Mouse (Mus musculus): Measurements from ENCODE around the gene Ppp2r2c. TPM values are rescaled to one million over a fixed set of nuclear protein-coding genes. Genes with fewer than 3 reads are reported as not detected.

The Ppp2r2c gene
- polyA plus RNA-seq, 1 experiment, result not detected

DNA sequence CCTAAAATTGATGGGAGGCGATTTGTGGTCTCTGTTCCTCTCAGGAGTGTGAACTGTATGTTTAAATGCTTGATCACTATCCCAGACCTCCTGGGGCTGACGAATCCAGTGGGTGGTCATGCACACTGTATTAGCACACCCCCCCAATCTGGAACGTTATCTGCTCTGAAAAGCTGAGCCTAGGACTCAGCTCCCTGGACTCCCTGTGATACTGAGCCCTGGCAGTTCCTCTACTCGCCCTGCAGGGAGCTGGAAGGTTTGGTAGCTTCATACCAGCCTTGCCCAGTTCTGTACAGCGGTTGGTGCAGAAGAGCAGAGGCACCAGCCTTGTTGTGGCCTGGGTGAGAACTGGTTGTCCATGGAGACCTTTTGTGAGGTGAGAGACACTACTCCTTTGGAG lies 31.1 kb downstream of the Ppp2r2c start:
- Histone ChIP-seq H3K27ac (replicated peaks; ENCODE audit: low read depth, low read length) (no peak overlapping the region), H3K4me3 (ENCODE audit: insufficient read depth, low read depth, low read length) (no peak overlapping the region), H3K4me1 (ENCODE audit: control insufficient read depth, insufficient read depth, insufficient read length, low read length) (no peaks in the 10 kb centered on the region)

DNA sequence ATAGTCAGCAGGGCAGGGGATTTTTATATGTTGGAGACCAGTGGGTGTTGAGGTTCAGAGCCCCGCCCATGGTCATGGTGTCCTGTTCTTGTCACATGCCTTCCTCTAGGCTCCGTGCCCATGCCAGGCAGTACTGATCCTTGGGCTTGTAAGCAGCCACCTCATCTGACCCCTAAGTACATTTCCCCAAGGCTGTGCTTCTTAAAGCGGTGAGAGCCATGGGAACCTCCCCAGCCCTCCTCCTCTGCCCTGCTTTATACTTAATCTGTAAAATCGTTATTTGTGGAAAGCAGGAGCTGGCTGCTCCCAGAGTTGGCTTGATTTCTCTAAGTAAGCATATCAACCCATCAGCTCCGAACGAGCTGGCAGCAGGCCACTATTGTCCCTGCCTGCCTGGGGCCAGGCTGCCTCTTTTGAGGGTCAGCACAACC lies 31.9 kb downstream of the Ppp2r2c start:
- Histone ChIP-seq H3K27ac (replicated peaks; ENCODE audit: low read depth, low read length) (no peak overlapping the region), H3K4me3 (ENCODE audit: insufficient read depth, low read depth, low read length) (no peak overlapping the region), H3K4me1 (ENCODE audit: control insufficient read depth, insufficient read depth, insufficient read length, low read length) (no peaks in the 10 kb centered on the region)

DNA sequence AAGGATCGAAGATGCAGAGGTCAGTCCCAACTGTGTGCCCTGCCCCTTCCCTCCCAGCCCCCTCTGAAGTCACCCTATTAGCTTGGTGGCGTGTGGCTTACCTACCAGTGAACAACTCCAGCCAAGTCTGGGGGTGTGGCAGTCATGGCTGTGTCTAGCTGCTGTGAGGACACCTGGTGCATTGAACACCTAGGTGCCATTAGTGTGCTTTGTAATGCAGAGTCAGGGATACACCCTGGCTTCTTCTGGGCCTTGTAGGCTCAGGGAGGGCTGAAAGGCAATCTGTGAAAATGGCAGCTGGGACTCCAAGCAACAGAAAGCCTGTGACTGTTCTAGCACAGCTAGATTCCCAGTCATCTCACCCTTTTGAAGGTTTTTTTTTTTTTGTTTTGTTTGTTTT lies 34.5 kb downstream of the Ppp2r2c start:
- H3K4me3 ChIP-seq (ENCODE audit: insufficient read depth, low read depth, low read length), result no peak overlapping the region
- H3K27ac ChIP-seq (replicated peaks; ENCODE audit: low read depth, low read length), result no peak overlapping the region
- no peaks in the 10 kb centered on the region for H3K4me1 ChIP-seq (ENCODE audit: control insufficient read depth, insufficient read depth, insufficient read length, low read length)

DNA sequence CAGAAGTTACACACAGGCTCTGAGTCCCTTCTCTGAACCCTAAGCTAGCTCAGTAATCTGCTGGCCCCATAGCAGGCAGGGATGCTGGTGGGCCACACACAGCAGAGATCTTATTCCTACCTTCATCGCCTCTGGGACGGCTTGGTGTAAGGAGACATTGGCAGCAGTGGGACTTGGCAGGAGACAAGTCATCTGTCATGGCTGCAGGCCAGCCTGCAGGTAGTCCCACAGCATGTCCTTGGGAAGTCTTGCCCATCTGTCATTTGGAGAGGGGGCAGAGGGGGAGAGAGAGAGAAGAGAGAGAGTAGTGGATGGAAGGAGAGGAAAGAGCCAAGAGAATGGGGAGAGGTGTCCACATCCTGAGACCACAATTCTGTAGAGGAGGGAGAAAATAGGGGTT lies 35.8 kb downstream of the Ppp2r2c start:
- H3K4me3 ChIP-seq (ENCODE audit: insufficient read depth, low read depth, low read length), result no peak overlapping the region
- no peak overlapping the region for H3K27ac ChIP-seq (replicated peaks; ENCODE audit: low read depth, low read length)
- H3K4me1 ChIP-seq (ENCODE audit: control insufficient read depth, insufficient read depth, insufficient read length, low read length), result no peaks in the 10 kb centered on the region

- Histone ChIP-seq H3K4me3 (ENCODE audit: insufficient read depth, low read depth, low read length) (no peak overlapping the region), H3K27ac (replicated peaks; ENCODE audit: low read depth, low read length) (no peak overlapping the region), H3K4me1 (ENCODE audit: control insufficient read depth, insufficient read depth, insufficient read length, low read length) (no peaks in the 10 kb centered on the region)
Observed at GRCm38 (mm10) chr5:36904703-36905102, 36.4 kb downstream of the Ppp2r2c start.

GRCm38 (mm10) chr5:36905216-36905615 lies 36.9 kb downstream of the Ppp2r2c start:
- Histone ChIP-seq H3K4me3 (ENCODE audit: insufficient read depth, low read depth, low read length) (no peak overlapping the region), H3K27ac (replicated peaks; ENCODE audit: low read depth, low read length) (no peak overlapping the region), H3K4me1 (ENCODE audit: control insufficient read depth, insufficient read depth, insufficient read length, low read length) (no peaks in the 10 kb centered on the region)

DNA sequence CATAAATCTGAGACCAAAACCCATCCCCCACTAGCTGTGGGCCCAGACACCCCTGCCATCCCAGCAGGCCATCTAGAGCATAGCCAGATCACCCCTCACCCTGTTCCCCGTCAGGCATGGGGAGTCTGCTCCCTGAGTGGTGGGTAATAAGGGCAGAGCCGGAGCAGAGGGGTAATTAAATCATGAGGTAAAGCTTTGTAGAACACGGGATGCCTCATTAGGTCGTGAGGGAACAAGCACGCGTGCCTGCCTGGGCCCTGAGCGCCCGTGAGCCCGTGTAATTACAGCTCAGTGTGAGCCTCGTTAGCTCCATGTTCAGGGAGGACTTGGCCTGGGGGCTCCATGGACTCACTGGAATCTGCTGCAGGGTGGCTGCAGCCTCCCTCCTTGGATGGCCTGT lies 39.4 kb downstream of the Ppp2r2c start:
- H3K4me3 ChIP-seq (ENCODE audit: insufficient read depth, low read depth, low read length), result no peak overlapping the region
- no peaks in the 10 kb centered on the region for H3K4me1 ChIP-seq (ENCODE audit: control insufficient read depth, insufficient read depth, insufficient read length, low read length)
- no peak overlapping the region for H3K27ac ChIP-seq (replicated peaks; ENCODE audit: low read depth, low read length)

- H3K4me3 ChIP-seq (ENCODE audit: insufficient read depth, low read depth, low read length), result no peak overlapping the region
- no peaks in the 10 kb centered on the region for H3K4me1 ChIP-seq (ENCODE audit: control insufficient read depth, insufficient read depth, insufficient read length, low read length)
- H3K27ac ChIP-seq (replicated peaks; ENCODE audit: low read depth, low read length), result no peak overlapping the region
Observed at GRCm38 (mm10) chr5:36909545-36909944, 41.2 kb downstream of the Ppp2r2c start.

GRCm38 (mm10) chr5:36910980-36911379 lies 42.7 kb downstream of the Ppp2r2c start:
- Histone ChIP-seq H3K4me3 (ENCODE audit: insufficient read depth, low read depth, low read length) (no peak overlapping the region), H3K4me1 (ENCODE audit: control insufficient read depth, insufficient read depth, insufficient read length, low read length) (no peaks in the 10 kb centered on the region), H3K27ac (replicated peaks; ENCODE audit: low read depth, low read length) (no peak overlapping the region)

GRCm38 (mm10) chr5:36911759-36912352 lies 43.5 kb downstream of the Ppp2r2c start:
- Histone ChIP-seq H3K27ac (replicated peaks; ENCODE audit: low read depth, low read length) (no peak overlapping the region), H3K4me1 (ENCODE audit: control insufficient read depth, insufficient read depth, insufficient read length, low read length) (no peaks in the 10 kb centered on the region), H3K4me3 (ENCODE audit: insufficient read depth, low read depth, low read length) (no peak overlapping the region)

- no peak overlapping the region for H3K27ac ChIP-seq (replicated peaks; ENCODE audit: low read depth, low read length)
- H3K4me1 ChIP-seq (ENCODE audit: control insufficient read depth, insufficient read depth, insufficient read length, low read length), result no peaks in the 10 kb centered on the region
- no peak overlapping the region for H3K4me3 ChIP-seq (ENCODE audit: insufficient read depth, low read depth, low read length)
Observed at GRCm38 (mm10) chr5:36912602-36913310, 44.4 kb downstream of the Ppp2r2c start.

DNA sequence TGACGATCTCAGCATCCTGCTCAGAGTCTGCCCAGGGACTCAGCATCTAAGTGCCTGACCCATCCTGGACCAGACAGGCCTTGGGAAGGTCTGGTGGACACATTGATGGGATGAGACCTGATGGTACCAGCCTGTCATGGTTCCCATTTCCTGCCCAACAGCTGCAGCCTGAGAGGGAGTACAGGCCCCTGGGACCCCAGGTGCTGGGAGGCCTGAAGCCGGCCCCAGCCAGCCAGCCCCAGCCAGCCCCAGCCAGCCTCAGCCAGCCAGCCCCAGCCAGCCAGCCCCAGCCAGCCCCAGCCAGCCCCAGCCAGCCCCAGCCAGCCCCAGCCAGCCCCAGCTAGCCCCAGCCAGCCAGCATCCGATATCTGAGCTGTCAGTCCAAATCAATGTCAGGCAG lies 46.9 kb downstream of the Ppp2r2c start:
- H3K27ac ChIP-seq (replicated peaks; ENCODE audit: low read depth, low read length), result no peak overlapping the region
- H3K4me3 ChIP-seq (ENCODE audit: insufficient read depth, low read depth, low read length), result no peak overlapping the region
- H3K4me1 ChIP-seq (ENCODE audit: control insufficient read depth, insufficient read depth, insufficient read length, low read length), result no peaks in the 10 kb centered on the region

GRCm38 (mm10) chr5:36916581-36916980 lies 48.3 kb downstream of the Ppp2r2c start:
- H3K4me1 ChIP-seq (ENCODE audit: control insufficient read depth, insufficient read depth, insufficient read length, low read length), result no peaks in the 10 kb centered on the region
- no peak overlapping the region for H3K4me3 ChIP-seq (ENCODE audit: insufficient read depth, low read depth, low read length)
- H3K27ac ChIP-seq (replicated peaks; ENCODE audit: low read depth, low read length), result no peak overlapping the region

DNA sequence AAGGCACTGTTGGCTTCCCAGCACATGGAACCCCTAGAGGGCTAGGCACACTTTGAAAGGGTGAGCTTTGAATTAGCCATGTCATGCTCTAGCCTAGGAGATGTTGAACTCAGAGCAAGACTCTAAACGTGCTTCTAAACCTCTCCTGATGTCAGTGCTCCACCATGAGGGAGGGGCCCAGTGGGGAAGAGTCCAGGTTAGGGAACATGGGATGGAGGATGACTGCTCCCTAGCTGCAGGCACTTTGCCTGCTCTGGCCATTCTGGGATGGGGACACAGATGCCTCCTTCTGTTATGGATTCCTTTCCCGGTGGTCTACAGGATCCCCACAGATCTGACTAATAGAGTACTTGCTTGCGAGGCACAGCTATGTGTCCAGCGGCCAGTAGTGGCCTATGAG lies 48.9 kb downstream of the Ppp2r2c start:
- Histone ChIP-seq H3K4me1 (ENCODE audit: control insufficient read depth, insufficient read depth, insufficient read length, low read length) (no peaks in the 10 kb centered on the region), H3K4me3 (ENCODE audit: insufficient read depth, low read depth, low read length) (no peak overlapping the region), H3K27ac (replicated peaks; ENCODE audit: low read depth, low read length) (no peak overlapping the region)

DNA sequence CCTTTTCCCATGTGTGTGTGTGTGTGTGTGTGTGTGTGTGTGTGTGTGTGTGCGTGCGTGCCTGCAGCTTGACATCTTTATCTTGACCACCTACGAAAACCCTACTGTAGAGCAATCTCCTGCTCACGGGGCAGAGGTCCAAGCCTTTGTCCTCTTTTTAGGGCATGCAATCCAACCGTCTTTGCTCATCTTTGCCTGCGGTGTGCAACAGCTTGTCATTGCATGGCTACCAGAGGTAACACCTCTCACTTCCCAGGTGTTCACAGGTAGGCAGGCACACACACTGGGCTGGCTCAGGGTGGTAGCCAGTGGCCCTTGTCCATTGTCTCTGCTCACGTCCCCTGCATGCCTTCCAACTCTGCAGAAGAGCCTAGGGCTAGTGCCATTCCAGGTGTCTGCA lies 49.7 kb downstream of the Ppp2r2c start:
- Histone ChIP-seq H3K4me1 (ENCODE audit: control insufficient read depth, insufficient read depth, insufficient read length, low read length) (no peaks in the 10 kb centered on the region), H3K27ac (replicated peaks; ENCODE audit: low read depth, low read length) (no peak overlapping the region), H3K4me3 (ENCODE audit: insufficient read depth, low read depth, low read length) (no peak overlapping the region)

DNA sequence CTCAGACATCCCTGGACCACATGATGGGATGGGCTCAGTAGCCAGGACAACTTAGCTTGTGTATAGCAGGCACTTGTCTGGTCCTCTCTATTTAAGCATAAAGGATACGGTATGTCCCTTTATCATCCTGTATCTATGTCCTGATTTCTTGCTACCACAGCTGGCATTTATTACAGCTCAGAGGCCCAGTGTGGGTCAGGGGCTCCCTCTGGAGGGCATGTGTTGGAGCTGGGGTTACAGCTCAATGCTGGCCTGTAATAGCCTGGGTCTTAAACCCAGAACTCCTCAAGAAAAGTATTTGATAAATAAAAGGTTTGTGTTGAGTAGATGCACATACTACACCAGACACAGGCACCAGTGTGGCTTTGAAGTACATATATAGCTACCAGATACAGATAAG lies 51.8 kb downstream of the Ppp2r2c start:
- no peak overlapping the region for H3K4me3 ChIP-seq (ENCODE audit: insufficient read depth, low read depth, low read length)
- no peak overlapping the region for H3K27ac ChIP-seq (replicated peaks; ENCODE audit: low read depth, low read length)
- no peaks in the 10 kb centered on the region for H3K4me1 ChIP-seq (ENCODE audit: control insufficient read depth, insufficient read depth, insufficient read length, low read length)
